Mouse (Mus musculus) megakaryocyte-erythroid progenitor cell, adult 5-6 weeks (primary cell): ENCODE measurements around the gene Ccdc14. TPM values are rescaled to one million over a fixed set of nuclear protein-coding genes. Genes with fewer than 3 reads are reported as not detected.
"Not testable (repeated sequence)": the region's sequence is repeated elsewhere in the genome, so short reads cannot be mapped to it uniquely, and the experiment has no call there.

Experiments used
- ATAC-seq: replicated peaks from 2 replicates; pipeline ENCODE4 v1.8.0; 2016; ENCODE audit warnings: mild to moderate bottlenecking, inconsistent platforms; ENCODE audit not compliant: severe bottlenecking, poor library complexity, low FRiP score, low TSS enrichment
- total RNA-seq, 2 experiments: library from RNA; stranded (forward) in 1 of 2; stranded (reverse) in 1 of 2; fragments of 200-1000, 215-1000 nt in 1 of 2; fragments of >200 nt in 1 of 2; fragmentation: Nextera tagmentation in 1 of 2; gene quantifications; 2 replicates each; pipeline ENCODE4 v1.2.3; 2014 to 2017

The Ccdc14 gene
- total RNA-seq (2014; fragmentation: Nextera tagmentation): 18.9 and 21.8 TPM in 2 replicates
- 9.9 and 17.1 TPM in 2 replicates for total RNA-seq (2017)

- peak; percentile 99 for ATAC-seq
Measured at GRCm38 (mm10) chr16:34690334-34691144, at the start of gene Ccdc14. Gene Ccdc14 (plus strand): TSS chr16:34690616.

- ATAC-seq: no peak
Measured at GRCm38 (mm10) chr16:34643511-34644259, 46.7 kb upstream of the Ccdc14 start.

- ATAC-seq: no peak
Measured at GRCm38 (mm10) chr16:34649621-34650020, 40.8 kb upstream of the Ccdc14 start, which contains the start of gene Ropn1. Gene Ropn1 (plus strand): TSS chr16:34649921.

DNA sequence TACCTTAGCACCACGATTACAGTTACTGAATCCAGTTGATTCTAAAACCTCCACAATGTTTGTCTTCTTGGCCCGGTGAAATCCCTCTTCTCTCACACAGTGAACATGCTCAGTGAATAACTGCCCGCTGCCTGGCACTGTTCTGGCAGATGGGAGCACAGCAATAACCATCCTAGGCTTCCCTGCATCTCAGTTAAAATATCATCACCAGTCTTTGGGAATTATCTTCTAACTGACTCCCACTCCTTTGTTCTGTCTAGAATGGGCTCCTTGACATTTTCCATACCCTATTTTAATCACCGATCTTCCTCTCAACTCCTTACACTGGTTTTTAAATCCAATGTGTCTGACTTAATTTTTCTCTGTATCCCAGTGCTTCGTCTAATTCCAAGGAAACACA lies 37.4 kb upstream of the Ccdc14 start:
- no peak for ATAC-seq

GRCm38 (mm10) chr16:34657566-34657965 lies 32.9 kb upstream of the Ccdc14 start:
- ATAC-seq: not testable (repeated sequence)

DNA sequence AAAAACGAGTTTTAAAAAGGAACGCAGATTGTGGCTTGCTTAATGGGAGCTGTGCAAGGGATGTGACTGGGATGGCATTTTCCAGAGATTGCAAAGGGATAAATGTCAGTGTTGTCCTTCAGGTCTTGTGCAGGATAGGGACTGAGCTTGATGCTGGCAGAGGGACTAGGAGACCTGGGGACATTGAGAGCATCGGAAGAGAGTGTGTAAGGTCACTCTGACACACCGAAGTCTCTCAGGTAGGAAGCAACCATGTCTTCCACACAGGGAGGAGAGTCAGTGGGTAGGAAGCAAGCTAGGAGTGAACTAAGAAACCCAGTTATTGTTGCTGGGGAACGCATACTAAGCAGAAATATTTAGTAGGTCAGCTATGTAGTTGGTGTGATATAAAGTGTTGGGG lies 32.4 kb upstream of the Ccdc14 start:
- no peak for ATAC-seq

GRCm38 (mm10) chr16:34658388-34658787 lies 32.0 kb upstream of the Ccdc14 start:
- ATAC-seq: no peak

- no peak for ATAC-seq
Measured at GRCm38 (mm10) chr16:34664553-34664952, 25.9 kb upstream of the Ccdc14 start.

DNA sequence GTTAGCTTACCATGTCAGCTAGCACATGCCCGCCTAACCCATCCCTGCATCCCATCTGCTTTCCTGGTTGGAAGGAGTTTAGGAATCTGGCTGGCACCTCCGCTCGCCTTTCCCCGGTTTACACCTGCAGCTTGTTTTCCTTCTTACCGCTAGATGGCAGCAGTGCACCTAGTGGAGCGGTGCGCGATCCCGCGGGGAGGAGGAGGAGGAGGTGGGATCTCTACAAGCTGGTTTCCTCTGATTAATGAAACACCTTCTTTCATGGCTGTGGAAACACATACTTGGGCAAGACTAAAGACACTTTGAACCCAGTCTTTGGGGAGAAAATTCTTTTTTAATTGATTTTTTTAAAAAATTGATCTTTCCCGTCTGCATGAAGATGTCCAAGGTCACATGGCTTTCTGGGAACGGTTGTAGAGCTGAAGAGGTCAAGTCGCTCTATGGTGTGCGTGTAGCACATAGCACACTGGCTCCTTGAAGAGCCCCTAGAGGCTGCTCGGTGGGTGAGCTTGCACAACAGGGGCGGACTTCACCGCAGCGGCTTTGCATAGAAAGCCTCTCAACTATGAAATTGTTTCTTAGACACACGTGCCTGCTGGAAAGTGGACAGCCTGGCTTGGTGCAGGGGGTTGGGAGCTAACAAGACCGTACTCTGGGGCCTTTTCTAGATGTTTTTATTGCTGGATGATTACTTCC lies 23.2 kb upstream of the Ccdc14 start:
- peak; percentile 90 for ATAC-seq

DNA sequence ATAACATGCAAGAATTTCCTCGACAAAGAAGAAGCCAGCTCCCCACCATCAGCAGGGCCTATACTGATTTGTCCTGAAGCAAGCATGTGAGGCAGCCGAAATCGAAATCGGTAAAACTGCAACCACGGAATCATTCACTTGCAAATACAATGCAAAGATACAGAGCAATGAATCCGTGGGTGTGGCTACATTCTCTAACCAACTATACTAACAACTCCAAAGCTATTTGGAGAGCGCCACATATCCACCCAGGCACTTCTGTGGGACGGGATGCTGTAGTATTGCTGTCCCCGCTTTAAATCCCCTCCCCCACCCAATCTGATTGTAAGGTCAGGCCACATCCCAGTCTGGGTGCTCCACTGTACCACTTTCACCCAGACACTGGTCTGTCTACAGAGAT lies 22.1 kb upstream of the Ccdc14 start:
- no peak for ATAC-seq

DNA sequence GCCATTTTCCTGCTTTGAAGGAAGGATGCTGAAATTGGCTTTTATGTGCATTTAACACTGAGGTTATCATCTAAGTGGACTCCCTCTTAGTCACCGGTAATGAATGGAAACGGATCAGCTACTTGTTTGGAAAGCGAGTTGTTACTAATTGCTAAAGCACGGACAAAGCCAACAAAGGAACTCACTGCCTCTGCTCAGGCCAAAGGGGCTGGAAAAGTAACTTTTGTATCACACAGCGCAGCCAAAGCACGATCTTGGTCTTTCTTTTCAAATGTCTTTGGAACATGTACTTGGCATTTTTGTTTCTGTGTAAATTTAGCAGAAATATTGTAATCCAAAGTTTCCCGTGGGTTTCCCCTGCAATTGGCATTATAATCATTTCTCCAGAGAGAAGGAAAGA lies 18.4 kb upstream of the Ccdc14 start:
- ATAC-seq: no peak

DNA sequence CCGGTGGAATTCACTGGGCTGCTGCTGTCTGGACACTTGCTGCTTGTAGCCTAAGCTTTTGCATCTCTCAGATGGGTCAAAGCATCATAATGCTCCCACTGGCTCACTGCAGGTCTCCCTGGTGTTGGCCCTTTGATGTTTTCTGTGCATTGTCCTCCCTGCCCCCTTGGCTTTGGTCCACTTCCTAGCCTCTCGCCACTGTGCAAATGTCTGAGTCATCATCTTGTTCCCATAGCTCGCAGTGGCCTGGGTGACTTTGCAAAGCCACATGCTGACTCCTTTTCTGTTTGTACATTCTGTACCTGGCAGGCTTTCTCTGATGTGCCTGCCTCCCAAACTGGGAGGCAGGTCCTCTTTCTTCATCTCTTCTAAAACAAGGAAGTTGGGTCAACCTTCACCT lies 17.6 kb upstream of the Ccdc14 start:
- ATAC-seq: no peak

- ATAC-seq: no peak
Measured at GRCm38 (mm10) chr16:34674365-34674764, 16.1 kb upstream of the Ccdc14 start.

DNA sequence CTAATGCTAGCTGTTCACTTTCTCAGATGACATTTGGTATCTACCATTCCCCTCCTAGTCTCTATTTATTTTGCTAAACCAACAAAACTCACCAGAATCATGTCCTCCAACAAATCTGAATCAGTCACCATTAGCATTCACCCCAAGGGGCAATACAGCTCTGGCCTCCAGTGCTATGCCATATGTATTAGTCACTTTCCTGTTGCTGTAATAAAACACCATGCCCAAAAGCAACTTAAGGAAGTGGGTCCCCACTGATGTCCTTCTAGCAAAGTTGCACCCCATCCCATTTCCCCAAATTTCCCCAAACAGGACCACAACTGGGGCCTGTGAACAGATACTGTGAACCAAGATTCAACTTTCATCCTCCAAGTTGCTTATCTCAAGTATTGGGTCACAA lies 8.6 kb upstream of the Ccdc14 start:
- ATAC-seq: no peak

DNA sequence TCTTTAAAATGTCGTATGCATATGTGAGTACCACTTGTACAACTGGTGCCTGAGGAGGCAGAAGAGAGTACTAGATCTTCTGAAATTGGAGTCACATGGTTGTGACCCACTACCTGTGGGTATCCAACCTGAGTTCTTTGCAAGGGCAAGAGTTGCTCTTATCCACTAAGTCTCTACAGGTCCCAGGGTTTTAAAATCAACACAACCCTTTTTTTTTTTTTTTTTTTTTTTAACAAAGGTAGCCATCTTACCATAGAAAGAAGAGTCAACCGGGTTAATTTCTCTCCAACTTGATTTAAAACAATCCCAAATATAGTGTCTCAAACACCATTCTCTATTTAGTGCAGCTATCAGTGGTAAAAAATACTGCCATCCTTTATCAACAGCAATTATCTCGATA lies 537 bp upstream of the Ccdc14 start:
- ATAC-seq: no peak

- peak; percentile 49 for ATAC-seq
Measured at GRCm38 (mm10) chr16:34691156-34691555, 740 bp downstream of the Ccdc14 start.

GRCm38 (mm10) chr16:34694477-34694876 lies 4.1 kb downstream of the Ccdc14 start:
- ATAC-seq: 0 out of 2 replicates have a peak, but pooled peaks have one; percentile 20

GRCm38 (mm10) chr16:34698721-34699120 lies 8.3 kb downstream of the Ccdc14 start:
- ATAC-seq: not testable (repeated sequence)

- peak; percentile 85 for ATAC-seq
Measured at GRCm38 (mm10) chr16:34700165-34700827, 9.9 kb downstream of the Ccdc14 start.
